Mouse (Mus musculus) gastrocnemius, adult 2 months (tissue): ENCODE measurements at regions not wholly inside any gene's neighbourhood (a gene's known extent, or its start where the extent isn't known, plus 50 kb on each side); places are given as distances from the start of the nearest gene placed in this dataset.

ENCODE experiments used
- DNase-seq: peaks from one replicate; pipeline ENCODE4 v3.0.0; 2022
- H3K27ac ChIP-seq: fragments of 200-600 bp; 2 replicates; pipeline ENCODE4 v1.8.1; 2022; ENCODE audit warnings: mild to moderate bottlenecking
- H3K4me3 ChIP-seq: fragments of 200-600 bp; 2 replicates; pipeline ENCODE4 v1.8.1; 2022; ENCODE audit warnings: mild to moderate bottlenecking, moderate library complexity
- CTCF ChIP-seq: fragments of 200-600 bp; IDR thresholded peaks from 2 replicates; pipeline ENCODE4 v1.8.1; 2022; ENCODE audit warnings: antibody characterized with exemption, mild to moderate bottlenecking, moderate library complexity
- intact Hi-C: fragments of 180-260 bp; cut with DNase I; formaldehyde crosslinking; loops from one replicate; pipeline ENCODE4 v1.15.1; 2025

DNA sequence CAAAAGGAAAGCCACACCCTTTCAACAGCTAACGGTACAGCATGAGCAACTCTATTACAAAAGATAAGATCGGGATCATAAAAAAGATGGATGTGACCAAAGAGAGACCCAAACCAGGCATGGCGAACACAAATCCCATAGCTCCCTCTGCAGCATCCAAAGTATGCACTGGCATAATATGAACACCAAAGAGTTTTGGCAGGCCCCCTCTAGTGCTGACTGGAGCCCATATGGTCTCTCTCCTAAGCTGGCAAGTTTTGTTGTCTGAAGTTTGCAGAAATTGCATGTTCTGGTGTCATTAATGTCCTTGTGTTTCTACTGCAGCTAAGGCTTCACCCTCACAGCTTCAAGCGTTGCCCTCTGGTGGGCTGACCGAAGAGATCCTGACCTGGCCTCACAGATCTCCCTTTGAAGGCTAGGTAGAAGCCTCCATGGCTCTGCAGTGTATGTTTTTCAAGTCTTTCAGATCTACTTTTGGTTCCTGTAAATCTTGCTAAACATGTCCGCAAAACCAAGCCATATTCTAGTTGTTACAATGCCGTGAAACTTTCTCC lies 75.7 kb upstream of the Bcl2l14 start:
- no peak overlapping the region for H3K27ac ChIP-seq
- no peak overlapping the region for H3K4me3 ChIP-seq
- no peak for DNase-seq
- intact Hi-C loops: no loop called here
- peak; percentile 24; the same call in 1 of the 2 replicates for TF ChIP-seq CTCF

- intact Hi-C loops: no loop called here
- no peak overlapping the region for H3K4me3 ChIP-seq
- TF ChIP-seq CTCF: no peak
- no peak for DNase-seq
- H3K27ac ChIP-seq: no peak overlapping the region
Measured at GRCm38 (mm10) chr6:134324001-134324400, 72.1 kb upstream of the Bcl2l14 start.

DNA sequence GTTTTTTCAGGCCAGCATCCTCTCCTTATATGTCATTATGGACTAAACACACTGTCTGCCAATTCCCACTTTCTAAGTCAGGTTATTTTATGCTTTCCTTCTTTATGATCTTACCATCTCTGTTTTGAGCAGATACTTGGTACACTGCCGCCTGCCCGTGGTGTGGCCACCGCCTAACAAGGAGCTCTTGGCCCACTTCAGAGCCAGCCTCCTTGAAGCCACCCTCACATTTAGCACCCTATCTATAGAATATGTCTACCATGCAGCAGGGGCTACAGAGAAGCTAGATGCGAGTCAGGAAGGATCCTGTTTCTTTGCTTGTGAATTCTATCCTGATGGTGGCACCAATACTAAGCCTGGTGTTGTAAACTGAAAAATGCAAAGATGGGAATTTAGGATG lies 70.6 kb upstream of the Bcl2l14 start:
- no peak for DNase-seq
- intact Hi-C loops: no loop called here
- Histone ChIP-seq H3K4me3 (no peak overlapping the region), H3K27ac (no peak overlapping the region)
- TF ChIP-seq CTCF: no peak

GRCm38 (mm10) chr6:134329550-134330299 lies 66.4 kb upstream of the Bcl2l14 start:
- intact Hi-C loops: no loop called here
- no peak overlapping the region for H3K4me3 ChIP-seq
- TF ChIP-seq CTCF: no peak
- no peak overlapping the region for H3K27ac ChIP-seq
- no peak for DNase-seq

GRCm38 (mm10) chr6:134330300-134330640 lies 65.8 kb upstream of the Bcl2l14 start:
- H3K4me3 ChIP-seq: no peak overlapping the region
- TF ChIP-seq CTCF: no peak
- intact Hi-C loops: no loop called here

GRCm38 (mm10) chr6:134332718-134333432 lies 63.2 kb upstream of the Bcl2l14 start:
- Histone ChIP-seq H3K27ac (no peak overlapping the region), H3K4me3 (peak overlapping the region; percentile 24; the same call in 1 of the 2 replicates)
- no peak for DNase-seq
- TF ChIP-seq CTCF: no peak
- intact Hi-C loops: no loop called here

More at GRCm38 (mm10) chr6:134330300-134330640, 65.8 kb upstream of the Bcl2l14 start:
- H3K27ac ChIP-seq: no peak overlapping the region
- DNase-seq: no peak

- no peak overlapping the region for H3K4me3 ChIP-seq
- no peak for DNase-seq
- no peak for TF ChIP-seq CTCF
- no peak overlapping the region for H3K27ac ChIP-seq
- intact Hi-C loops: no loop called here
Measured at GRCm38 (mm10) chr6:134335711-134336110, 60.4 kb upstream of the Bcl2l14 start.

DNA sequence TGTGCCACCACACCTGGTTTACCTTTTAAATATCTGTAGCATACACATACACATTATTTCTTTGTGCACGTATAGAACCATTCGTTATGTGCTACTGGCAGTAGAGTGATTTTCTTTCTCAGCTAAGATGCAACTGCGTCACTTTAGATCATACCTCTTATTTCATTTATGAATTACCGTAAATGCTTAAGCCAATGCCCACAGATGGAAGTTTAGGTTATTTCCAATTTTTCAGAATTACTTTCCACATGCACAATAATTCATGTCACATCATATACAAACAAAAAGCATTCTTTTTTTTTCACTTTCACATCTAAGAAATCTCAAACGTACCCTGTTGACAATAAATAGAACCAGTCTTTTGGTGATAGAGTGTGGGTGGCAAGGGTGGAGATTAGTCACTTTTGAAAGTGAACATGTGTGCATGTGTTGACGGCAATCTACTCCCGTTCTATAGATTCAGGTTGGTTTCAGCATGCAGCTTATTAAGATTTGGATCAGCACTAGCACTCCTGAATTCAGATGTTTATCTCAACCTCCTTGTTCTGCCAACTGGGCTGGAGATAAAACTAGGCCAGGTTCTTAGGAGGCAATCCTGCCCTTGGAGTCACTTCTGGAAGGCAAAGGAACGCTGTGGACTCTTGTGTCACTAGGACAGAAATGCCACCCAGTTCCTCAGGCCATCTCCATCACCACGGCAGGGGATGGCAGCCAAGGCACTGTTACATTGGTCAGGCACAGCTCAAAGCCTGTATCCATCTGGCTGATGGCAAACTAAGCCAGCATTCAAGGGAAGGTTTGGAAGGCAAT lies 53.1 kb upstream of the Bcl2l14 start:
- intact Hi-C loops: no loop called here
- TF ChIP-seq CTCF: no peak
- Histone ChIP-seq H3K4me3 (no peak overlapping the region), H3K27ac (no peak overlapping the region)
- no peak for DNase-seq

DNA sequence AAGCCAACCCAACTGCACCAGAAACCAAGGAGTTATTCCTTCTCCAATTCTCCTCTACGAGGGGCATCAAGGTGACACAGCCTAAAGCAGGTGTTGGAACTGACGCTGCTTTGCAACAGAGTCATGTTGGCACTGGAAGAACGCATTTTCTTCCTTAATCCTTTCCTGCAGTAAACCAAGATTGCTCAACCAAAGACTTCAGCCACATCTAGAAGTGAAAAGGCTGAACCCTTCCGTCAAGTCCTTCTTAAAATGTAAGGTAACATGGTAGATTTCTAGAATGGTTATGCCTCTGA lies 52.6 kb upstream of the Bcl2l14 start:
- H3K27ac ChIP-seq: no peak overlapping the region
- H3K4me3 ChIP-seq: no peak overlapping the region
- DNase-seq: no peak
- intact Hi-C loops: no loop called here
- TF ChIP-seq CTCF: no peak
